Mouse (Mus musculus): ENCODE results near the gene Ccdc163. TPM values are rescaled to one million over a fixed set of nuclear protein-coding genes. Genes with fewer than 3 reads are reported as not detected.

The Ccdc163 gene
- total and polyA plus RNA-seq, 2 experiments from 2014 or later, result 6.0 to 6.8 TPM

DNA sequence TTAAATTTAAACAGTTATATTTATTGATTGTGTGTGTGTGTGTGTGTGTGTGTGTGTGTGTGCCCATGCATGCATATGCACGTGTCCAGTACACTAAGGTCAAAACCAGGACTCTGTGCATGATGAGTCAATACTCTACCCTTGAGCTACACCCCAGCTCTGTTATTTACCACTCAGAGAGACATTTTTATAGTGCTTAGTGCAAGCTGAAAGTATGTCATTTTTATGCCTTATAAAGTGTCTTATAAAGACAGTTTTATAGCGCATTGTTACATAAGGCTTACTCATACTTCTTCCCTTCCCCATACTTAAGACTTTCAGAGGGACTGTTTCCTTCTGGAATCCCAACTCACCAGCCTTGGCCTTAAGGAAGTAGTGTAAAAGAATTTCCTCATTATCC lies 41.4 kb downstream of the Ccdc163 start:
- 68% methylated on average over 2 of the region's 2 CpGs for WGBS
- Histone ChIP-seq H3K4me3 (ENCODE audit: low read depth, low read length) (no peak overlapping the region), H3K4me1 (ENCODE audit: control insufficient read depth, insufficient read depth) (no peaks in the 10 kb centered on the region), H3K36me3 (replicated peaks; ENCODE audit: control insufficient read depth, insufficient read depth, low read length) (no peaks in the 10 kb centered on the region), H3K9ac (replicated peaks; ENCODE audit: low read depth, low read length) (no peak overlapping the region), H3K27ac (ENCODE audit: low read depth) (no peak overlapping the region), H3K27me3 (ENCODE audit: control insufficient read depth, insufficient read depth, low read length) (no peaks in the 10 kb centered on the region), H3K9me3 (replicated peaks; ENCODE audit: control insufficient read depth, low read length) (no peaks in the 10 kb centered on the region), H3K4me2 (ENCODE audit: low read depth, low read length) (no peak overlapping the region)
- no peak for ATAC-seq (ENCODE audit: insufficient read depth, low read depth)
- no peak for DNase-seq (ENCODE audit: low spot score)
- TF ChIP-seq CTCF (IDR thresholded peaks at IDR 0.05; ENCODE audit: low read depth) (no peak), EP300 (IDR thresholded peaks at IDR 0.05; ENCODE audit: low read depth) (no peak)

- DNase-seq (ENCODE audit: low spot score), result no peak
- Histone ChIP-seq H3K27ac (ENCODE audit: low read depth) (no peak overlapping the region), H3K9me3 (replicated peaks; ENCODE audit: control insufficient read depth, low read length) (no peaks in the 10 kb centered on the region), H3K4me3 (ENCODE audit: low read depth, low read length) (no peak overlapping the region), H3K27me3 (ENCODE audit: control insufficient read depth, insufficient read depth, low read length) (no peaks in the 10 kb centered on the region), H3K36me3 (replicated peaks; ENCODE audit: control insufficient read depth, insufficient read depth, low read length) (no peaks in the 10 kb centered on the region), H3K4me1 (ENCODE audit: control insufficient read depth, insufficient read depth) (no peaks in the 10 kb centered on the region), H3K9ac (replicated peaks; ENCODE audit: low read depth, low read length) (no peak overlapping the region), H3K4me2 (ENCODE audit: low read depth, low read length) (no peak overlapping the region)
- 72% methylated on average over 2 of the region's 2 CpGs for WGBS
- no peak for TF ChIP-seq EP300 (IDR thresholded peaks at IDR 0.05; ENCODE audit: low read depth)
- no peak for TF ChIP-seq CTCF (IDR thresholded peaks at IDR 0.05; ENCODE audit: low read depth)
- no peak for ATAC-seq (ENCODE audit: insufficient read depth, low read depth)
Measured at GRCm38 (mm10) chr4:116761914-116762313, 53.6 kb downstream of the Ccdc163 start.

DNA sequence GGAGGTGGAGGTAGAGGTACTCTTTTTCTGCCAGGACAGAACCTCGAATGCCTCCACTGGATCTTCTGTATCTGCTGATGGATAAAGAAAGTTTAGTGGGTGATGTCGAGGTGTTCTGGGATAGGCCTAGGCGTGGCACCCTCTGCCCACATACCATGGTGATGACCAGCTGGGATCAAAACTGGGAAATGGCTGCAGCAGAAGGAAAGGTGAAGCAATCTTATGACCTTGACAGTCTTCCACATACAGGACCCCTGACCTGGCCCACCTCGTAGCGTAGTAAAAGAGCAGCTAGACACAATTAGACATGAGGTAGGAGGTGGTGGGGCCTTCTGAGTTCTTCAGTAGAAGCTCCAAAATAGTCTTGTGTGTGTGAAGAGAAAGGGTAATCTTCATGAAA lies 55.7 kb downstream of the Ccdc163 start:
- Histone ChIP-seq H3K9ac (replicated peaks; ENCODE audit: low read depth, low read length) (no peak overlapping the region), H3K27ac (ENCODE audit: low read depth) (no peak overlapping the region), H3K27me3 (ENCODE audit: control insufficient read depth, insufficient read depth, low read length) (no peaks in the 10 kb centered on the region), H3K4me1 (ENCODE audit: control insufficient read depth, insufficient read depth) (no peaks in the 10 kb centered on the region), H3K4me3 (ENCODE audit: low read depth, low read length) (no peak overlapping the region), H3K9me3 (replicated peaks; ENCODE audit: control insufficient read depth, low read length) (no peaks in the 10 kb centered on the region), H3K4me2 (ENCODE audit: low read depth, low read length) (no peak overlapping the region), H3K36me3 (replicated peaks; ENCODE audit: control insufficient read depth, insufficient read depth, low read length) (no peaks in the 10 kb centered on the region)
- DNase-seq (ENCODE audit: low spot score), result no peak
- no peak for ATAC-seq (ENCODE audit: insufficient read depth, low read depth)
- TF ChIP-seq EP300 (IDR thresholded peaks at IDR 0.05; ENCODE audit: low read depth), result no peak
- TF ChIP-seq CTCF (IDR thresholded peaks at IDR 0.05; ENCODE audit: low read depth), result no peak
- WGBS, result 81% methylated on average over 5 of the region's 5 CpGs

DNA sequence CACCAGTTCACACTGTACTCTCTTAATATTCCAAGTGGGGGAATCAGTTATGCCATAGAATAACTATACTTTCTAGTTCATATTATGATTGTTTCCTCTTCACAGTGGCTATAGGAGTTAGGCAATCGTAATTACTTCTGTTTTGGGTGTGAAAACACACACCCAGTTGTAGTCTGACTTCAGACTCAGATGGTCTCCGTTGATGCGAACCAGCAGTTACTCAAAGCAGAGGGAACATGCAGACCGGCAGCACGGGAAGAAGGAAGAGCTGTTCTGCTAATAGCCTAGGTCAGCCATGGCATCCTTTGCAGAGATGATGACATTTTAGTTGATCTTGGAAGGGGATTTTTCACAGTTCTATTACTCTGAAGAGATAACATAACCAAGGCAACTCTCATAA lies 60.2 kb downstream of the Ccdc163 start:
- ATAC-seq (ENCODE audit: insufficient read depth, low read depth) (no peak), DNase-seq (ENCODE audit: low spot score) (no peak)
- Histone ChIP-seq H3K9ac (replicated peaks; ENCODE audit: low read depth, low read length) (no peak overlapping the region), H3K4me3 (ENCODE audit: low read depth, low read length) (no peak overlapping the region), H3K27ac (ENCODE audit: low read depth) (no peak overlapping the region), H3K27me3 (ENCODE audit: control insufficient read depth, insufficient read depth, low read length) (no peaks in the 10 kb centered on the region), H3K36me3 (replicated peaks; ENCODE audit: control insufficient read depth, insufficient read depth, low read length) (no peaks in the 10 kb centered on the region), H3K4me1 (ENCODE audit: control insufficient read depth, insufficient read depth) (no peaks in the 10 kb centered on the region), H3K9me3 (replicated peaks; ENCODE audit: control insufficient read depth, low read length) (no peaks in the 10 kb centered on the region), H3K4me2 (ENCODE audit: low read depth, low read length) (no peak overlapping the region)
- no peak for TF ChIP-seq CTCF (IDR thresholded peaks at IDR 0.05; ENCODE audit: low read depth)
- no peak for TF ChIP-seq EP300 (IDR thresholded peaks at IDR 0.05; ENCODE audit: low read depth)
- 77% methylated on average over 5 of the region's 5 CpGs for WGBS

- Histone ChIP-seq H3K4me1 (ENCODE audit: control insufficient read depth, insufficient read depth) (no peaks in the 10 kb centered on the region), H3K27me3 (ENCODE audit: control insufficient read depth, insufficient read depth, low read length) (no peaks in the 10 kb centered on the region), H3K36me3 (replicated peaks; ENCODE audit: control insufficient read depth, insufficient read depth, low read length) (no peaks in the 10 kb centered on the region), H3K4me3 (ENCODE audit: low read depth, low read length) (no peak overlapping the region), H3K4me2 (ENCODE audit: low read depth, low read length) (no peak overlapping the region), H3K9me3 (replicated peaks; ENCODE audit: control insufficient read depth, low read length) (no peaks in the 10 kb centered on the region), H3K27ac (ENCODE audit: low read depth) (no peak overlapping the region), H3K9ac (replicated peaks; ENCODE audit: low read depth, low read length) (no peak overlapping the region)
- TF ChIP-seq CTCF (IDR thresholded peaks at IDR 0.05; ENCODE audit: low read depth) (no peak), EP300 (IDR thresholded peaks at IDR 0.05; ENCODE audit: low read depth) (no peak)
- ATAC-seq (ENCODE audit: insufficient read depth, low read depth), result no peak
- no peak for DNase-seq (ENCODE audit: low spot score)
Measured at GRCm38 (mm10) chr4:116769060-116769459, 60.8 kb downstream of the Ccdc163 start.

DNA sequence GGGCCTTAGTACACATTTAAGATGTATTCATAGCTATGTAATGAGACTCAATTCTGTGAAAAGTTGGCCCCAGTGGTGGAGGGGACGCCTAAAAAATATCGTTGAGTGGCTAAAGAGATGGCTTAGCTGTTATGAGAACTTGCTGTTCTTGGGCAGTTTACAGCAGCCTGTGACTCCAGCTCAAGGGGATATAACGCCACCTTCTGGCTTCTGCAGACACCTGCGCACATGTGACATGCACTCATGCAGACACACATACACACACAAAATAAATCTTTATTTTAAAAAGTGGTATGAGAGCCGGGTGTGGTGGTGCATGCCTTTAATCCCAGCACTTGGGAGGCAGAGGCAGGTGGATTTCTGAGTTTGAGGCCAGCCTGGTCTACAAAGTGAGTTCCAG lies 68.1 kb downstream of the Ccdc163 start:
- no peak for DNase-seq (ENCODE audit: low spot score)
- H3K4me1 ChIP-seq (ENCODE audit: control insufficient read depth, insufficient read depth), result no peaks in the 10 kb centered on the region
- no peak overlapping the region for H3K27ac ChIP-seq (ENCODE audit: low read depth)
- no peak overlapping the region for H3K9ac ChIP-seq (replicated peaks; ENCODE audit: low read depth, low read length)
- H3K9me3 ChIP-seq (replicated peaks; ENCODE audit: control insufficient read depth, low read length), result no peaks in the 10 kb centered on the region
- H3K4me3 ChIP-seq (ENCODE audit: low read depth, low read length), result no peak overlapping the region
- WGBS, result 85% methylated on average over 5 of the region's 5 CpGs
- no peak for TF ChIP-seq EP300 (IDR thresholded peaks at IDR 0.05; ENCODE audit: low read depth)
- TF ChIP-seq CTCF (IDR thresholded peaks at IDR 0.05; ENCODE audit: low read depth), result no peak
- no peak for ATAC-seq (ENCODE audit: insufficient read depth, low read depth)
- H3K27me3 ChIP-seq (ENCODE audit: control insufficient read depth, insufficient read depth, low read length), result no peaks in the 10 kb centered on the region
- no peak overlapping the region for H3K4me2 ChIP-seq (ENCODE audit: low read depth, low read length)
- no peaks in the 10 kb centered on the region for H3K36me3 ChIP-seq (replicated peaks; ENCODE audit: control insufficient read depth, insufficient read depth, low read length)

Data from heart, postnatal 0 days (tissue).